Mouse (Mus musculus) small intestine, adult 2 months (tissue): ENCODE data around the gene Nck2. TPM values are rescaled to one million over a fixed set of nuclear protein-coding genes. Genes with fewer than 3 reads are reported as not detected.

ENCODE experiments used
- H3K27ac ChIP-seq: fragments of 200-500 bp; 2 replicates; pipeline ENCODE4 v1.5.1; 2012; ENCODE audit warnings: low read depth, low read length, control low read depth, inconsistent platforms; ENCODE audit not compliant: insufficient read depth
- H3K27me3 ChIP-seq: fragments of 200-500 bp; 2 replicates; pipeline ENCODE4 v1.6.1; 2012; ENCODE audit warnings: mild to moderate bottlenecking, moderate library complexity, low read length, inconsistent platforms; ENCODE audit not compliant: control insufficient read depth, insufficient read depth
- H3K36me3 ChIP-seq: fragments of 200-500 bp; 2 replicates; pipeline ENCODE4 v1.6.1; 2012; ENCODE audit warnings: mild to moderate bottlenecking, low read length, control low read depth, inconsistent platforms; ENCODE audit not compliant: control insufficient read depth, insufficient read depth
- H3K4me1 ChIP-seq: fragments of 200-500 bp; 2 replicates; pipeline ENCODE4 v1.6.1; 2012; ENCODE audit warnings: low read length, inconsistent platforms, mixed read lengths; ENCODE audit not compliant: control insufficient read depth, insufficient read depth, insufficient read length
- H3K4me3 ChIP-seq: fragments of 200-500 bp; 2 replicates; pipeline ENCODE4 v1.5.1; 2012; ENCODE audit warnings: low read depth, mild to moderate bottlenecking, control low read depth, inconsistent platforms, low read length, moderate library complexity
- CTCF ChIP-seq: fragments of 200-500 bp; IDR thresholded peaks from 2 replicates; pipeline ENCODE4 v1.5.1; 2012; ENCODE audit warnings: low read depth, mild to moderate bottlenecking, control low read depth, inconsistent platforms, low read length, moderate library complexity, mixed read lengths; ENCODE audit not compliant: insufficient replicate concordance, insufficient read length; ENCODE audit errors: extremely low read depth
- POLR2A ChIP-seq: fragments of 200-500 bp; IDR thresholded peaks from 2 replicates; pipeline ENCODE4 v1.6.1; 2012; ENCODE audit warnings: low read depth, mild to moderate bottlenecking, control low read depth, inconsistent platforms, low read length, moderate library complexity
- WGBS: fragments of 180-500 bp; shearing (Covaris S2); methylation state at CpG from one replicate; pipeline ENCODE4 v1.1.7; 2018; 5-methylcytosine and 5-hydroxymethylcytosine counted together
- polyA plus RNA-seq: library from polyadenylated mRNA; depleted of rRNA; stranded (reverse); fragments of >200 nt; gene quantifications from 2 replicates; pipeline ENCODE4 v1.2.3, GENCODE M21; 2012

Gene Nck2
- polyA plus RNA-seq, 1 experiment, result 51.6 TPM

DNA sequence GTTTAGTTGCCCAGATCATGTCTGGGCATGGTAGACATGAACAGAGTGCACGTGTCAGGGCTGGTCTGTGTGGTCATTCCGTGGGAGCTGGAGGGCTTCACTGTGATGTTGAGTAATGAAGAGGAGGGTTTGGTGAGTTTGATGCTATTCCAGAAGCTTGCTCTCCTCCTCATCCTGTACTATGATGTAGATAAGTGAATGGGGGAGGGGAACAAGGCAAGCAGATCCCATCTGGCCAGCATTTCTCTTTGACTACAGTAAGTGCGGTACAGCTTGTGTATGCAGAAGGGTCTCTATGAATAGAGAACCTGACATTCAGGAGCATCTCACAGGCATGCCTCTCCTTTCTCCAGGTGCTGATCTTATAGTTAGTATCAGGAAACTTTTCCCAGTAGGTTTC is 52.6 kb downstream of the Nck2 start:
- Histone ChIP-seq H3K36me3 (no peaks in the 10 kb centered on the region), H3K4me3 (no peak overlapping the region), H3K27me3 (no peaks in the 10 kb centered on the region), H3K4me1 (peaks cover 3% of the 10 kb centered on the region; the same call in 1 of the 2 replicates), H3K27ac (no peak overlapping the region)
- WGBS, result 89% methylated on average over 3 of the region's 3 CpGs
- TF ChIP-seq POLR2A (no peak), CTCF (no peak)

DNA sequence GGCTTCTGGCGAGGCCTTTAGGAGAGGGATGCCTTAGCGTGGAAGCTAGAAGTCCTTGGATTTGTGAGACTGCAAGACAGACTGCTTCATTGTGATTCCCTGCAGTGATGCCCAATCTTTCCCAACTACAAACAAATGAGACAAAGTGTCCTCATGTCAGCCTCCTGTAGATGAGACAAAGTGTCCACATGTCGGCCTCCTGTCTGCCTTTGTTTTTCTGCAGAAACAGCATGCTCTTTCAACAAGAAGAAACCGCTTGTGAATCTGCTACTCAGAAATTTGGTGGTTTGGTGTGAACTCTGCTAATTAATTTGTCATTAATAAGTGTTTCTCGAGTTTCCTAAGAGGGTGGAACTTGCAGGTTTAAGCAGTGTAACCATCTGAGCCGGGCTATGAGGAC is 53.6 kb downstream of the Nck2 start:
- Histone ChIP-seq H3K4me1 (peaks cover 2% of the 10 kb centered on the region; the same call in 1 of the 2 replicates), H3K27ac (no peak overlapping the region), H3K4me3 (no peak overlapping the region), H3K27me3 (no peaks in the 10 kb centered on the region), H3K36me3 (no peaks in the 10 kb centered on the region)
- no peak for TF ChIP-seq CTCF
- no peak for TF ChIP-seq POLR2A
- WGBS, result 77% methylated on average over 6 of the region's 6 CpGs

DNA sequence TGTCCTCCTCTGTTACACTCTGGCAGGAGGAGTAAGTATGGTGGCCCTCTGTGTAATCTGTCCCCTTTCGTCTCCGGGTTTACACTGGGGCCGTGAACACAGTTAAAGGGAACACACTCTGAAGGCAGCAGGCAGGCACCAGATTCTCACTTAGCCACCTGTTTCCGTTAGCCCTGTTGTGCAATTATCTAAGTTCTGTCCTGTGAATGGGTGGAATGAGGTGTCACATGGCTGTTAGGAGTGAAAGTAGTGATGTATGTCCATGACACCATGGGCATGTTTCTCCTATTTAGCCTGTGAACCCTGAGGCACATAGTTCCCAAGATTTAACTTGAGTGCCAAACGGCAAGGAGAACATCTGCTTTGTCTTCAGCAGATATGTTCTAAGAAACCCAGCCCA is 55.7 kb downstream of the Nck2 start:
- H3K27ac ChIP-seq, result no peak overlapping the region
- TF ChIP-seq CTCF, result no peak
- no peak for TF ChIP-seq POLR2A

DNA sequence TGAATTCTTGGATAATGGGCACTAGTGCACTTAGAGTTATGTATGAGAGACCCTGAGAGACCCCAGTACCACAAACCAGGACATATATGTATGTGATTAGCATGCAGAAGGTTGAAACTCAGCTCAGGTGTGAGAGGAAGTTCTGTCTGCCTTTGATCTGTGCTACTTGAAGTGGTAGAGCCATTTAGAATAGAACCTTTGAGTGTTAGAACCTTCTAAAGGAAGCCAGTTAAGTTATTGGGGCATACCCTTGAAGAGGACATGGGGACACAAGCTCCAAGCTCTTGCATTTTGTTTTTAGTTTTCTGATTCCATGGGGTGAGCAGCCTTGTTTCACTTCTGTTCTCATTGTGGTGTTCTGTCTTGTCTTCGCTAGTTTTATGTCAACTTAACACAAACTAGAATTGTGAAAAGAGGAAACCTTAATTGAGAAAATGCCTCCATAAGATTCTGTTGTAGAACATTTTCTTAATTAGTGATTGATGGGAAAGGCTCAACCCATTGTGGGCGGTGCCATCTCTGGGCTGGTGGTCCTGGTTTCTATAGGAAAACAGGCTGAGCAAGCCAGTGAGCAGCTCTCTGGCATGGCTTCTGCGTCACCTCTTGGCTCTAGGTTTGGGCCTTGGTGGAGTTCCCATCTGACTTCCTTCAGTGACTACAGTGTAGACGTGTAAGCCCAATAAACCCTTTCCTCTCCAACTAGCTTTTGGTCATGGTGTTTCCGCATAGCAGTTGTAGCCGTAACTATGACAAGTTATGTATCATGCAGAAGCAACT is 57.0 kb downstream of the Nck2 start:
- WGBS, result 87% methylated on average over 6 of the region's 6 CpGs
- Histone ChIP-seq H3K27ac (no peak overlapping the region), H3K36me3 (no peaks in the 10 kb centered on the region), H3K4me1 (peaks cover 8% of the 10 kb centered on the region; the same call in 1 of the 2 replicates), H3K4me3 (no peak overlapping the region), H3K27me3 (no peaks in the 10 kb centered on the region)
- TF ChIP-seq CTCF, result no peak
- no peak for TF ChIP-seq POLR2A

More for the DNA sequence above, 55.7 kb downstream of the Nck2 start:
- Histone ChIP-seq H3K4me1 (peaks cover 8% of the 10 kb centered on the region; the same call in 1 of the 2 replicates), H3K36me3 (no peaks in the 10 kb centered on the region), H3K27me3 (no peaks in the 10 kb centered on the region), H3K4me3 (no peak overlapping the region)
- WGBS, result 68% methylated on average over 5 of the region's 5 CpGs

DNA sequence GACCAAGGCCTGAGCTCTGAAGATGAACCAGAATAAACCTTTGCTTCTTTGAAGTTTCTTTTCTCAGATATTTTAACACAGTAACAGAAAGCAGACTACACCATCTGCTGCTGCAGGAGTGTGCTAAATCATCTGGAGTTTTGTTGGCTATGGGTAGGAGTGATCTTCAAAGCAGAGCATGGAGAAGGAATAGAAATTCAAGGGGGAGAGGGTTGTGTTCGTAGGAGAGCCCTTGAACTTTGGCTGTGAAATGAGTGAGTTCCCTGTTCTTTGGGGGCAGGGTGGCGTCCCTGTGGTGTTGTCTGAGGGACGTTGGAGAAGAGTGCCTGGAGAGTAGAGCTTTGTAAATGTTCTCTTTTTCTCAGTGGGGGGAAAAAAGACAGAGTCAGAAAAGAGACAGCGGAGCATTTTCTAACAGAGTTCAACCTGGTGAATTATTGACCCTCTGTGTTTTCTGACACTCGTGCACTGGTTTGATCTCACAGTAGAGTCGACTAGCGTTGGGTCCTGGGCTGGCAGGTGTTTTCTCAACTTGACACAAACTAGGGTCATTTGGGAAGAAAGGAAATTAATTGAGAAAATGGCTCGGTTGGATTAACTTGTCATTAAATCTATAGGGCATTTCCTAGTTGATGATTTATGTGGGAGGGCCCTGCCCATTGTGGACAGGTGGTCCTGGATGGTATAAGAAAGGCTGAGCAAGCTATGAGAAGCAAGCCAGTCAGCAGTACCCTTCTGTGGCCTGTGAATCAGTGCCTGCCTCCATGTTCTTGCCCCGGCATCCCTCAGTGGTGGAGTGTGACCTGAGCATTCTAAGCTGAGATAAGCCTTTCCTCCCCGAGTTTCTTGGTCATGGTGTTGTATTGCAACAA is 57.8 kb downstream of the Nck2 start:
- no peak overlapping the region for H3K4me3 ChIP-seq
- H3K27ac ChIP-seq, result no peak overlapping the region
- H3K4me1 ChIP-seq, result peaks cover 8% of the 10 kb centered on the region; the same call in 1 of the 2 replicates
- TF ChIP-seq CTCF, result no peak
- TF ChIP-seq POLR2A, result no peak
- no peaks in the 10 kb centered on the region for H3K27me3 ChIP-seq
- 48% methylated on average over 10 of the region's 10 CpGs for WGBS
- H3K36me3 ChIP-seq, result no peaks in the 10 kb centered on the region

- TF ChIP-seq CTCF, result no peak
- no peak for TF ChIP-seq POLR2A
- Histone ChIP-seq H3K27me3 (no peaks in the 10 kb centered on the region), H3K4me3 (no peak overlapping the region), H3K4me1 (peaks cover 8% of the 10 kb centered on the region; the same call in 1 of the 2 replicates), H3K27ac (no peak overlapping the region), H3K36me3 (no peaks in the 10 kb centered on the region)
- WGBS, result 40% methylated on average over 8 of the region's 8 CpGs
These were observed 58.4 kb downstream of the Nck2 start for GRCm38 (mm10) chr1:43502792-43503146.

DNA sequence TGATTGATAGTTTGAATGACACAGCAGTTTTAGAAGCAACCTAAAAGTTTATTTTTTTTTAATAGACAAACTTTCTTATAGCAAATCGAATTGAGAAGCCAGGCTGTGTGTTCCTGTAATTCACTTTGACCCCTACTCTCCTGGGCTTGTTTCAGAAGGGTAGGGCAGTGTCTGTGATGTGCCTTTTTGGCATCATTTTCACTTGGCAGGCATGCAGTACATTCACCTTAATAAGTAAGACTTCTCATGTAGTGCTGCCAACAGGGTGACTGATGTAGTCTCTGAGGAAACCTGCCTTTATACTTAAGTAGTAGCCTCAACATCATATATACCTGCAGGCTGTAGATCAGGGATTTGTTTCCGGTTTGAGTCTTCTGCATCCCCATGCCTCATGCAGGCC is 58.9 kb downstream of the Nck2 start:
- Histone ChIP-seq H3K27ac (no peak overlapping the region), H3K27me3 (no peaks in the 10 kb centered on the region), H3K4me3 (no peak overlapping the region), H3K36me3 (no peaks in the 10 kb centered on the region), H3K4me1 (peaks cover 8% of the 10 kb centered on the region; the same call in 1 of the 2 replicates)
- no peak for TF ChIP-seq CTCF
- TF ChIP-seq POLR2A, result no peak
- 54% methylated on average over 2 of the region's 2 CpGs for WGBS
